Mouse (Mus musculus) liver, embryonic 15.5 days (tissue): ENCODE measurements around the gene Kcnk6. TPM values are rescaled to one million over a fixed set of nuclear protein-coding genes. Genes with fewer than 3 reads are reported as not detected.

Experiments
- ATAC-seq: fragments of 200-750 bp; cut with Nextera tagmentation; 2 replicates; pipeline ENCODE4 v1.8.0; 2017; ENCODE audit warnings: moderate number of reproducible peaks, mild to moderate bottlenecking, moderate library complexity; ENCODE audit not compliant: insufficient read depth
- H3K27ac ChIP-seq: fragments of 300-500 bp; sonication (generic); replicated peaks from 2 replicates; pipeline ENCODE4 v1.5.1; 2015; ENCODE audit warnings: mild to moderate bottlenecking, inconsistent platforms
- H3K27me3 ChIP-seq: fragments of 300-500 bp; sonication (generic); 2 replicates; pipeline ENCODE4 v1.6.1; 2015; ENCODE audit warnings: mild to moderate bottlenecking, inconsistent platforms
- H3K36me3 ChIP-seq: fragments of 300-500 bp; sonication (generic); replicated peaks from 2 replicates; pipeline ENCODE4 v1.6.1; 2015; ENCODE audit warnings: moderate library complexity, mild to moderate bottlenecking, inconsistent platforms
- H3K4me1 ChIP-seq: fragments of 300-500 bp; sonication (generic); replicated peaks from 2 replicates; pipeline ENCODE4 v1.6.1; 2015; ENCODE audit warnings: inconsistent platforms
- H3K4me2 ChIP-seq: fragments of 300-500 bp; sonication (generic); 2 replicates; pipeline ENCODE4 v1.6.1; 2015; ENCODE audit warnings: moderate library complexity, mild to moderate bottlenecking, inconsistent platforms
- H3K4me3 ChIP-seq: fragments of 300-500 bp; sonication (generic); replicated peaks from 2 replicates; pipeline ENCODE4 v1.5.1; 2015; ENCODE audit warnings: mild to moderate bottlenecking, inconsistent platforms
- H3K9ac ChIP-seq: fragments of 300-500 bp; sonication (generic); 2 replicates; pipeline ENCODE4 v1.6.1; 2015; ENCODE audit warnings: moderate library complexity, mild to moderate bottlenecking, inconsistent platforms
- H3K9me3 ChIP-seq: fragments of 300-500 bp; sonication (generic); replicated peaks from 2 replicates; pipeline ENCODE4 v1.6.1; 2016; ENCODE audit warnings: inconsistent platforms
- WGBS: fragments of 180-500 bp; shearing (Covaris S2); methylation state at CpG from one replicate; pipeline ENCODE4 v1.1.7; 2015; ENCODE audit warnings: mixed read lengths; ENCODE audit not compliant: insufficient replicate concordance; 5-methylcytosine and 5-hydroxymethylcytosine counted together
- polyA plus RNA-seq: library from polyadenylated mRNA; unstranded; fragments of >200 nt; fragmentation: Nextera tagmentation; extraction: Ambion mirVana; gene quantifications from 2 replicates; pipeline ENCODE4 v1.2.1, GENCODE M21; 2015

Gene Kcnk6
- polyA plus RNA-seq, result 1.2 and 1.8 TPM in 2 replicates

- H3K27me3 ChIP-seq, result peaks cover 50% of the 10 kb centered on the region
- H3K4me1 ChIP-seq, result peaks cover 12% of the 10 kb centered on the region
- H3K4me3 ChIP-seq, result peak within 1 kb of the TSS; percentile 56
- peak within 1 kb of the TSS; percentile 65 for H3K4me2 ChIP-seq
- WGBS, result 1% methylated on average over 62 of the region's 62 CpGs
- no peaks in the 10 kb centered on the region for H3K36me3 ChIP-seq
- peak within 1 kb of the TSS; percentile 37 for H3K9ac ChIP-seq
- H3K9me3 ChIP-seq, result no peaks in the 10 kb centered on the region
- no peak for ATAC-seq
- H3K27ac ChIP-seq, result peak within 1 kb of the TSS; percentile 41; the same call in 1 of the 2 replicates
These were observed at the start of gene Kcnk6 for GRCm38 (mm10) chr7:29232247-29233013. Kcnk6 (minus strand) TSS chr7:29232515.

DNA sequence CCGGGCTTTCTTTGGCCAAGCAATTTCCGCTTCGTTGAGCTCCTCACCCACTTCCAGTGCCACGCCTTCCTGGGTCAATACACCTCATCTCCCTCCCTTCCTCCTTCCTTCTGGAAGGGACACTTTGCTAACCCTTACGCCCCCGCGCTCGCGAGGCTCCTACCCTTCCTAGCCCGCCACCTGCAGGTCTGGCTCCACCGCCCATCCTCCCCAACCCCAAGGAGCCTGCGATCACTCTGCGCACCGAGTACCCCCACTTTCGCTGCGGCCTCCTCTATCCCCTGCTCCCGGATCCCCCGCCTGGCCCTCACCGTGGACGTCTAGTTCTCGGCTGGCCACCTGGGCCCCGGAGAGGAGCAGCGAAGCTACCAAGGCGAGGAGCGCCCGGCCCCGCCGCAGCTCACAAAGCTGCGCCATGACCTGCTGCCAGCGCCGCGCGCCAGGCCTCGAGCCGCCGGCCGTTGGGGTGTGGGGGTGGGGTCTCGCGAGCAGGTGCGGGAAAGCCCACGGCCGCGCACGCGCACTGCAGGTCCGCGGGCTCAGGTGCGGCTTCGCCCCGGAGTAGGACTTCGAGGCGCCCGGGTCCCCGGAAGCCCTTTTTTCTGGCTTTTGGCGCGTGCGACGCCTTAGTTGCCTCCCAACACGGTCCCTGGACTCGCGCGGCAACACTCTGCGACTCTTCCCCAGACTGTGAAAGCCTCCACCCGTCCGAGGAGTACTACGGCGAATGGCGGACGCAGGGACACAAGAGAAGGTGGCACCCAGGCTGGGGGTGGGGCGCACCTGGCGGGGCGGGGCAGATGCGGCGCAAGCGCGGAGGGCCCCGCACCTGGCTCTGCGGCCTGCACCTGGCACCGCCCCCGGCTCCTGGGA lies 49.1 kb upstream of the Kcnk6 start, which contains the start of gene Spint2:
Spint2 (minus strand) TSS at position 712 of the 873 bp plus-strand sequence.
- H3K27me3 ChIP-seq, result peaks cover 24% of the 10 kb centered on the region
- under 1% methylated on average over 80 of the region's 80 CpGs for WGBS
- H3K36me3 ChIP-seq, result no peaks in the 10 kb centered on the region
- peak; percentile 69 for ATAC-seq
- H3K9me3 ChIP-seq, result no peaks in the 10 kb centered on the region
- peaks cover 27% of the 10 kb centered on the region for H3K4me1 ChIP-seq
- peak within 1 kb of the TSS; percentile 56 for H3K9ac ChIP-seq
- H3K27ac ChIP-seq, result peak within 1 kb of the TSS; percentile 53; the same call in 1 of the 2 replicates
- peak within 1 kb of the TSS; percentile 58 for H3K4me3 ChIP-seq
- peak within 1 kb of the TSS; percentile 91 for H3K4me2 ChIP-seq

DNA sequence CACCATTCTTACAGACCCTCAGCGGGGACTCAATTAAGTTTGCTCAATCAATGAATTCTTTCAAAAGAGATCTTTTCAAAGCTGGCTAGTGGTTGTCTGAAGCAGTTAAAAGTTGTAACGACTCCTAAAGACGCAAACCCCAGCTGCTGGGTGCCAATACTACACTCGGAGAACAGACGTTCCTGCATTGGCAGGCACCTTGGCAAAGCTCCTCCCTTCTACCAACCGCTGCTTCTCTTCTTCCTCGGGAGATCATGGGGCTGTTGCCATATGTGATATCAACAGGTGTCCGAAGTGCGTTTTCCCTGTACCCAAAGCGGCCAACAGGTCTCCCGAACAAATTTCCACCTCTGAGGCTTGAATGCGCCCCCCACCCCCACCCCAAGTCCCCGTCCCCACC lies 48.5 kb upstream of the Kcnk6 start:
- peak overlapping the region; percentile 56 for H3K9ac ChIP-seq
- H3K4me2 ChIP-seq, result peak overlapping the region; percentile 91
- no peaks in the 10 kb centered on the region for H3K9me3 ChIP-seq
- H3K27ac ChIP-seq, result no peak overlapping the region
- no peaks in the 10 kb centered on the region for H3K36me3 ChIP-seq
- peaks cover 24% of the 10 kb centered on the region for H3K27me3 ChIP-seq
- 12% methylated on average over 13 of the region's 13 CpGs for WGBS
- no peak for ATAC-seq
- H3K4me3 ChIP-seq, result peak overlapping the region; percentile 58
- H3K4me1 ChIP-seq, result peaks cover 27% of the 10 kb centered on the region

GRCm38 (mm10) chr7:29279924-29280323 lies 47.6 kb upstream of the Kcnk6 start:
- H3K9me3 ChIP-seq, result no peaks in the 10 kb centered on the region
- peaks cover 24% of the 10 kb centered on the region for H3K27me3 ChIP-seq
- H3K27ac ChIP-seq, result no peak overlapping the region
- ATAC-seq, result no peak
- 68% methylated on average over 8 of the region's 8 CpGs for WGBS
- peaks cover 27% of the 10 kb centered on the region for H3K4me1 ChIP-seq
- H3K9ac ChIP-seq, result no peak overlapping the region
- H3K36me3 ChIP-seq, result no peaks in the 10 kb centered on the region
- peak overlapping the region; percentile 91; the same call in 1 of the 2 replicates for H3K4me2 ChIP-seq
- H3K4me3 ChIP-seq, result no peak overlapping the region

GRCm38 (mm10) chr7:29279261-29279660 lies 46.9 kb upstream of the Kcnk6 start:
- no peak overlapping the region for H3K4me3 ChIP-seq
- no peak overlapping the region for H3K27ac ChIP-seq
- H3K9me3 ChIP-seq, result no peaks in the 10 kb centered on the region
- no peak overlapping the region for H3K9ac ChIP-seq
- no peaks in the 10 kb centered on the region for H3K36me3 ChIP-seq
- peaks cover 27% of the 10 kb centered on the region for H3K4me1 ChIP-seq
- ATAC-seq, result no peak
- peaks cover 24% of the 10 kb centered on the region for H3K27me3 ChIP-seq
- H3K4me2 ChIP-seq, result no peak overlapping the region

DNA sequence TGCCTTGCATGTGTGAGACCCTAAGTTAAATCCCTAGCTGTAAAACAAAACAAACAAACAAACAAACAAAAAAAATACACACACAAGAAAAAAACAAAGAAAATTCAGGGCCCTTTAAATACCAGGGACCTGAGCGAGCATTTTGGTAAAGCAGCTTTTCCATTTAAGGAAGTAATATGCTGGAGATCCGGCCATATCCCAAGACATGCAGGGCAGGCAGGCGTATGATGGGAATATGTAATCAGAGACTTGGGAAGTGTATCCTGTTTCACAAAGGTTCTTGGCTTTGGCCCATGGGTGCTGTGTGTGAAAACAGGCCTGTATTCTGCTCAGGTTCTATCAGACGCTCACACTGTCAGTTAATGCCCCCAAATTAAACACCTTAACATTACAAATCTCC lies 45.2 kb upstream of the Kcnk6 start:
- WGBS, result 68% methylated on average over 4 of the region's 4 CpGs
- Histone ChIP-seq H3K9me3 (no peaks in the 10 kb centered on the region), H3K27me3 (peaks cover 20% of the 10 kb centered on the region)

GRCm38 (mm10) chr7:29276715-29277114 lies 44.4 kb upstream of the Kcnk6 start:
- 65% methylated on average over 5 of the region's 5 CpGs for WGBS
- H3K4me3 ChIP-seq, result no peak overlapping the region
- no peaks in the 10 kb centered on the region for H3K9me3 ChIP-seq
- no peak overlapping the region for H3K4me2 ChIP-seq
- H3K9ac ChIP-seq, result no peak overlapping the region
- H3K27me3 ChIP-seq, result peaks cover 12% of the 10 kb centered on the region
- H3K4me1 ChIP-seq, result peaks cover 20% of the 10 kb centered on the region
- H3K27ac ChIP-seq, result no peak overlapping the region
- H3K36me3 ChIP-seq, result no peaks in the 10 kb centered on the region
- ATAC-seq, result no peak

More for the DNA sequence above, 45.2 kb upstream of the Kcnk6 start:
- Histone ChIP-seq H3K4me1 (peaks cover 27% of the 10 kb centered on the region), H3K4me2 (no peak overlapping the region), H3K36me3 (no peaks in the 10 kb centered on the region), H3K27ac (no peak overlapping the region), H3K4me3 (no peak overlapping the region), H3K9ac (no peak overlapping the region)
- ATAC-seq, result no peak

DNA sequence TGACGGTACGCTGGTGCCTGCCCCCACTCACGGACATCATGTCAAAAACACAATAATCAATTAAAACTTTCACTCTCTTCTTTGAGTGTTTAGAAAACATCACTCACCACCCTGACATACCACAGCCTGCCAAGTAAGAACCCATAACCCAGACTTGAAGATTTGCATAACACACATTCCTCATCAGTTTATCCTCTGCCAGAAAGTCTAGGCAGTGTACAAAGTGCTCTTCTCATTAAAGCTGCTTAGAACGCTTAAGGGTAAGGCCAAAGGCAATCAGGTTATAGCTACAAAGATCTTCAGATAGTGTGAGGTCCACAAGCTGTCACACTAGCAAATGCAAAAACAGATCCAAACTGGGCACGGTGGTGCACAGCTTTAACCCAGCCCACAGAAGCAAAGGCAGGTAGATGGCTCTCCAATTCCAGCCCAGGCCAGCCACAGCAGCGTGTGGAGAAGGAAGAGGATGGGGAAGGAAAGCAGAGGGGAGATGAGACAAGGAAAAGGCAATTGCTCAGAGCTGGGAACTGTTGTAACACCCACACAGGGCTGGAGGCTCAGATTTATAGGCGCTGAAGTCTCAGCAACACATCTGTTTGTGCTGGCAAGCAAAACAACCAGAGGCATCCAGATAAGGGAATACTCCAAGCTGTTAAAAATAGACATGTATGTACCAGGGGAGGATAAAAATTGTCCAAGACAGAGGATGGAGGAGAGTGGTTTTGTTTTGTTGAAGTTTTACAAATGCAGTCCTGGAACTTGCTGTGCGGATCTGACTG lies 39.6 kb upstream of the Kcnk6 start:
- 64% methylated on average over 8 of the region's 8 CpGs for WGBS

DNA sequence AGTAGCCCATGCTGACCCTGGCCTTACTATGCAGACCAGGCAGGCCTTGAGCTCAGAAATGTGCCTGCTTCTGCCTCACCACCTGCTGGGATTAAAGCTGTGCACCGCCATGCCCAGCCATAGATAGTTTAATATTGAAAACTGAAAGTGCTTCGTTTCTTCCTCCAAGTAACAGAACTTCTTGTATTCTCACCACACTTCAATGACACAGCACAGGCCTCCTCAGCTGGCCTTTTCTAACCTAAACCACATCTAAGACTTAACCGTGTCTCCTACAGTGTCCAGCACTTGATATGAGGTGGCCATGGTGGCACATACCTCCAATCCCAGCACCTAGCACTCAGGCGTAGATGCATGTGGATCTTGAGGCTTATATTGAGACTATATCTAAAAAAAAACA lies 38.1 kb upstream of the Kcnk6 start:
- 53% methylated on average over 4 of the region's 4 CpGs for WGBS
- no peak for ATAC-seq
- Histone ChIP-seq H3K4me1 (no peaks in the 10 kb centered on the region), H3K36me3 (no peaks in the 10 kb centered on the region), H3K9me3 (no peaks in the 10 kb centered on the region), H3K27me3 (no peaks in the 10 kb centered on the region), H3K27ac (no peak overlapping the region), H3K9ac (no peak overlapping the region), H3K4me3 (no peak overlapping the region), H3K4me2 (no peak overlapping the region)

More for the DNA sequence above, 39.6 kb upstream of the Kcnk6 start:
- no peak for ATAC-seq
- Histone ChIP-seq H3K36me3 (no peaks in the 10 kb centered on the region), H3K27me3 (no peaks in the 10 kb centered on the region), H3K4me3 (no peak overlapping the region), H3K4me1 (no peaks in the 10 kb centered on the region), H3K27ac (no peak overlapping the region), H3K4me2 (no peak overlapping the region), H3K9ac (no peak overlapping the region), H3K9me3 (no peaks in the 10 kb centered on the region)

DNA sequence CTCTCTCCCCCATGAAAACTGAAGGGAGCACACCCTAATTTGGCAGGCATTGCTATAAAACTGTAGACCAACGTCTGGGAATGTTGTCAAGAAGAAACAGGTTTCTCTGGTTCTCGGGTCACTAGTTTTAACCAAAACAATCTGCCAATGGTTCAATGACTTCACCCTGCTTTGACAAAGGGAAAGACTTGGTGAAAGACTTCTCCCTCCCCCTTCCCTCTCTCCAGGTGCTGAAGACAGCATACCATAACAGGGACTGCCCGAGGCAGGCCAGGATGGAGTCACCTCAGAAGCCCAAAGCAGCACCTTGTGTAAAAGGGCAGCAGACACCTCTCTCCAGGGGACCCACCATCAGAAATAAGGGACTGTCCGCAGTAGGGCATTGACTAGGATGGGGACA lies 34.6 kb upstream of the Kcnk6 start:
- WGBS, result 65% methylated on average over 4 of the region's 4 CpGs
- Histone ChIP-seq H3K4me2 (no peak overlapping the region), H3K36me3 (no peaks in the 10 kb centered on the region), H3K9ac (no peak overlapping the region), H3K27ac (no peak overlapping the region), H3K27me3 (no peaks in the 10 kb centered on the region), H3K4me3 (no peak overlapping the region), H3K9me3 (no peaks in the 10 kb centered on the region), H3K4me1 (no peaks in the 10 kb centered on the region)
- ATAC-seq, result no peak
